Mouse (Mus musculus): ENCODE measurements around the gene Mcm2. TPM values are rescaled to one million over a fixed set of nuclear protein-coding genes. Genes with fewer than 3 reads are reported as not detected.

Gene Mcm2
- polyA plus RNA-seq, 1 experiment from 2014 or later: 200 TPM

DNA sequence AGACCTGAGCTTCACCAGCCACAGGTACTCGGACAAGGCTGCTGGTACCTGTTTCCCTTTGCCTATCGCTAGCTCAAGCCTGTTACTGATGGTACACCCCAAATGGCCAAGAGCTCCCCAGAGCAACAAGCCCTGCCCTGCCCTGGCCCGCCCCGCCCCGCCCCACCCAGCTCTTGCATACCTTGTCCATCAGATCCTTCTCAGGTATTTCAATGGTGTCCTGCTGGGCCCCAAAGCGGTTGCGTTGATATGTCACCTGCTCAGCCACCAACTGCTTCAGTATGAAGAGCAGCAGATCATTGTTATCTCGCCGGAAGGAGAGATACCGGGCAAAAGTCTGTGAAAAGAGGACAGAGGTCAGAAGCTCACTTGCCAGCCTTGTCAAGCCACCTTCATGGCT is 14.4 kb downstream of the Mcm2 start:
- Histone ChIP-seq H3K9me3 (no peaks in the 10 kb centered on the region), H3K4me2 (no peak overlapping the region), H3K27me3 (no peaks in the 10 kb centered on the region), H3K36me3 (replicated peaks) (peaks cover 82% of the 10 kb centered on the region), H3K4me1 (peaks cover 20% of the 10 kb centered on the region), H3K27ac (no peak overlapping the region), H3K4me3 (replicated peaks) (no peak overlapping the region), H3K9ac (no peak overlapping the region)
- ATAC-seq (ENCODE audit: low FRiP score): no peak
- 96% methylated on average over 10 of the region's 10 CpGs for WGBS

DNA sequence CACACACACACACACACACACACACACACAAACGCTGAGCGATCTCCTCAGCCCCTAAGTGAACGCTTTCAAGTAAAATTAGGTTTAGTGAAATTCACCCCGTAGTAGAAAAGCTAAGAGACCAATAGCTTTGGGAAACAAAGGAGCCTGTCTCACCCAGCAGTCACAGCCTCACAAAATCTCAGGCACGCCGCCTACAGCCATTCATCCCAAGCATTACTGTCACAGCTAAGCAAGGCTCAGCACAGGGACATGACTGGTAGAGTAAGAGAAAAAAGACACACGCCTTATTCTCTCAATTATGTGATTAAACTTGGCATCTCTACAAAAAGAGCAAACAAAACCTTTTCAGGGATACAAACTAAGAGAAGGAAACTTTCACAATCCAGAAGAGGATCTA is 17.2 kb downstream of the Mcm2 start:
- Histone ChIP-seq H3K9me3 (no peaks in the 10 kb centered on the region), H3K36me3 (replicated peaks) (peaks cover 54% of the 10 kb centered on the region), H3K27ac (peak overlapping the region; percentile 65), H3K27me3 (no peaks in the 10 kb centered on the region), H3K4me1 (peaks cover 13% of the 10 kb centered on the region), H3K9ac (no peak overlapping the region), H3K4me3 (replicated peaks) (no peak overlapping the region), H3K4me2 (no peak overlapping the region)
- 64% methylated on average over 7 of the region's 7 CpGs for WGBS
- ATAC-seq (ENCODE audit: low FRiP score): peak; percentile 55; the same call in 1 of the 2 replicates

DNA sequence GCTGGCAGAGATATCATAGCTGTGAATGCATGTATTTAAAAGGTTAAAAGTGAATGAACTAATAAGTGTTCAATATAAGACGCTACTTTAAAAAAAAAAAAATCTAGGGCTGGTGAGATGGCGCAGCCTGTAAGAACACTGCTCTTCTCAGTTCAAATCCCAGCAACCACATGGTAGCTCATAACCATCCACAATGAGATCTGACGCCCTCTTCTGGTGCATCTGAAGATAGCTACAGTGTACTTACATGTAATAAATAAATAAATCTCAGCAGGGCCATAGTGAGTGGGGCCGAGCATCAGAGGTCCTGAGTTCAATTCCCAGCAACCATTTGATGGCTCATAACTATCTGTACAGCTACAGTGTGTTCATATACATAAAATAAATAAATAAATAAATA is 19.1 kb downstream of the Mcm2 start:
- no peak overlapping the region for H3K27ac ChIP-seq
- 67% methylated on average over 4 of the region's 4 CpGs for WGBS

GRCm38 (mm10) chr6:88874868-88875508 is 23.6 kb downstream of the Mcm2 start, which contains the start of gene Podxl2:
Podxl2 (minus strand) TSS chr6:88875044.
- Histone ChIP-seq H3K27me3 (peaks cover 11% of the 10 kb centered on the region), H3K4me3 (replicated peaks) (peak within 1 kb of the TSS; percentile 92), H3K4me2 (peak within 1 kb of the TSS; percentile 92), H3K9me3 (0 out of 2 replicates have a peak, but pooled peaks cover 4% of the 10 kb centered on the region), H3K27ac (peak within 1 kb of the TSS; percentile 88), H3K4me1 (peaks cover 43% of the 10 kb centered on the region), H3K9ac (peak within 1 kb of the TSS; percentile 96), H3K36me3 (replicated peaks) (no peaks in the 10 kb centered on the region)
- 4% methylated on average over 54 of the region's 63 CpGs for WGBS
- peak; percentile 79 for ATAC-seq (ENCODE audit: low FRiP score)

More for the DNA sequence above, 19.1 kb downstream of the Mcm2 start:
- no peak overlapping the region for H3K9ac ChIP-seq
- H3K9me3 ChIP-seq: 0 out of 2 replicates have a peak, but pooled peaks cover 4% of the 10 kb centered on the region
- H3K4me1 ChIP-seq: peaks cover 15% of the 10 kb centered on the region
- peaks cover 11% of the 10 kb centered on the region for H3K27me3 ChIP-seq
- H3K4me2 ChIP-seq: no peak overlapping the region
- no peak overlapping the region for H3K4me3 ChIP-seq (replicated peaks)
- no peak for ATAC-seq (ENCODE audit: low FRiP score)
- peaks cover 35% of the 10 kb centered on the region for H3K36me3 ChIP-seq (replicated peaks)

DNA sequence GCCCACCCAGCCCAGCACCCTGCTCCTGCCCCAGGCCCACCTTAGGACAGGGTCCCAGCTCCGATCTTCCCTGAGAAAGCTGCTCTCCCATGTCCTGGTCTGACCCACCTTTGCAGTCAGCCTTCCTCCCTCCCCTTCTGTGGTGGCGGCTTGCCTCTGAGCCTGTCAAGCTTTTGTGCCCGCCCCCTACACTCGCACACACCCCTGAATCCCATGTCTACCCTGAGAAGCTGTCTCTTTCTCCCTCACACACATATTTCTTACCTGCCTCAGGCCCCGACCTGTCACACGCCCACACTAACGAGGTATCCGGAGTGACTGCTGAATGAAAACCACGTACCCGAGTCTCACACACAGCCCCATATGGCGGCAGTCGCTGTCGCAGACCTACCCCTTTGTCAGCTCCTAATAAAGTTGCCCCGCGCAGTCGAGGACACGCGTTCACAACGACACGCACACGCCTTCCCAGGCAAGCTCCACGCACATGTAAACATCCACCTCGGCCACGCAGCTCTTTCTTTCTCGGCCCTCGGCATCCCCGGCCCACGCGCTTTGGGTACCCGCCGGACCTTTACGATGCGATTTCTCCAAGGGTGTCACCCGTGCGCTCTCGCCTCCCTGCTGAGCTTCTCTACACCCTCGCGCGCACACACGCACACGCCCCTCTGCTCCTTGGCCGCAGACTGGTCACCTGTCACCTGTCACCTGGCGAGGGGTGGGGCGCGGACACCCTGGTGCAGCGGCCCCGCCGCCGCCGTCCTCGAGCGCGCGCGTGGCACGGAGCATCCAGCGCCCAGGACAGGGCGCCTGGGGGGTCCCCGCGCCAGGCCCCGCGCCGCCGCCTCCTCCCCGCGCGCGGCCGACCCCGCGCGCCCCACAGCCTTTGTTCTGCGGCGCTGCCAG is 24.4 kb downstream of the Mcm2 start:
- H3K4me3 ChIP-seq (replicated peaks): peak overlapping the region; percentile 92
- WGBS: 2% methylated on average over 57 of the region's 74 CpGs
- peak; percentile 67 for ATAC-seq (ENCODE audit: low FRiP score)
- peak overlapping the region; percentile 88 for H3K27ac ChIP-seq
- peaks cover 49% of the 10 kb centered on the region for H3K4me1 ChIP-seq
- H3K4me2 ChIP-seq: peak overlapping the region; percentile 92
- H3K9ac ChIP-seq: peak overlapping the region; percentile 96
- no peaks in the 10 kb centered on the region for H3K36me3 ChIP-seq (replicated peaks)
- H3K27me3 ChIP-seq: peaks cover 11% of the 10 kb centered on the region
- 0 out of 2 replicates have a peak, but pooled peaks cover 4% of the 10 kb centered on the region for H3K9me3 ChIP-seq

DNA sequence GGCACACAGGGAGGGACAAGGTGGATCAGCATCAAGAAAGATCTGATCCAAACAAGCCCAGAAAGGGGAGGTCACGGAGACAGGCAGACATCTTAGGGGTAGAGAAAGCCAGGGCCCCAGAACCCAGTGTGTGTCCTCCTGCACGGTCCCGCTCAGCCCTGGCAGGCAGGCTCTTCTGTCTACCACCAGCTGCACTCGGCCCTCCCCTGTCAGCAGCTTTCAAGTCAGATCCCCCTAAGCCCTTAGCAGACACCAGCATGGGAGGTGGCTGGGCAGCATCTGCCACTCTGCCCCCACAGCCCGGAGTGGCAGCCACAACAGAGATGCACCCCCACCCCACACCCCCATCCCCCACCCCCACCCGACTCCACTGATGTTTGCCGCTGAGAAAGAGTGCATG is 25.8 kb downstream of the Mcm2 start:
- H3K4me3 ChIP-seq (replicated peaks): peak overlapping the region; percentile 92
- H3K36me3 ChIP-seq (replicated peaks): 0 out of 2 replicates have a peak, but pooled peaks cover 3% of the 10 kb centered on the region
- 0 out of 2 replicates have a peak, but pooled peaks cover 4% of the 10 kb centered on the region for H3K9me3 ChIP-seq
- H3K4me1 ChIP-seq: peaks cover 49% of the 10 kb centered on the region
- 21% methylated on average over 7 of the region's 7 CpGs for WGBS
- peak overlapping the region; percentile 92 for H3K4me2 ChIP-seq
- peak overlapping the region; percentile 88 for H3K27ac ChIP-seq
- peak overlapping the region; percentile 96 for H3K9ac ChIP-seq
- ATAC-seq (ENCODE audit: low FRiP score): peak; percentile 52
- peaks cover 11% of the 10 kb centered on the region for H3K27me3 ChIP-seq

GRCm38 (mm10) chr6:88871546-88871945 is 27.0 kb downstream of the Mcm2 start:
- Histone ChIP-seq H3K4me1 (peaks cover 49% of the 10 kb centered on the region), H3K9ac (no peak overlapping the region), H3K9me3 (0 out of 2 replicates have a peak, but pooled peaks cover 4% of the 10 kb centered on the region), H3K4me2 (peak overlapping the region; percentile 92), H3K36me3 (replicated peaks) (0 out of 2 replicates have a peak, but pooled peaks cover 3% of the 10 kb centered on the region), H3K27ac (peak overlapping the region; percentile 88), H3K4me3 (replicated peaks) (no peak overlapping the region), H3K27me3 (peaks cover 11% of the 10 kb centered on the region)
- WGBS: 26% methylated on average over 8 of the region's 8 CpGs
- ATAC-seq (ENCODE audit: low FRiP score): peak; percentile 15; the same call in 1 of the 2 replicates

DNA sequence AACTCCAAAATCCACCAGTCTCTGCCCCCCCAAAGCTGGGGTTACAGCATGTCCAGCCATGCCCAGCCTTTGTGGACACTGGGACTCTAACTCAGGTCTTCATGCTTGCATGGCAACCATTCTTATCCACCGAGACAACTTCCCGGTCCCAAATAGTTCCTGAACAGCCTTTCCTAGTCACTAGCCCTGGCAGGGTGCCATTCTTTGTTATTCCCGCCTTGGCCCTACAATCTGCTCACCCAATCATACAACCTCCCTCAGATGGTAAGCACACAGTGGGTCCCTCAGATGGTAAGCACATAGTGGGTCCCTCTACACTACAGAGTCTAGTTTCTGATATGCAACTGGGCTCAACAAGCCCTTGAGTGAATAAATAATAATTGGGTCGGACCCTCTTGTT is 28.0 kb downstream of the Mcm2 start:
- H3K36me3 ChIP-seq (replicated peaks): 0 out of 2 replicates have a peak, but pooled peaks cover 3% of the 10 kb centered on the region
- no peak overlapping the region for H3K9ac ChIP-seq
- 51% methylated on average over 4 of the region's 4 CpGs for WGBS
- H3K4me1 ChIP-seq: peaks cover 49% of the 10 kb centered on the region
- H3K4me3 ChIP-seq (replicated peaks): no peak overlapping the region
- ATAC-seq (ENCODE audit: low FRiP score): no peak
- 0 out of 2 replicates have a peak, but pooled peaks cover 3% of the 10 kb centered on the region for H3K9me3 ChIP-seq
- no peak overlapping the region; the same call in 1 of the 2 replicates for H3K4me2 ChIP-seq
- H3K27ac ChIP-seq: peak overlapping the region; percentile 88
- peaks cover 6% of the 10 kb centered on the region for H3K27me3 ChIP-seq

DNA sequence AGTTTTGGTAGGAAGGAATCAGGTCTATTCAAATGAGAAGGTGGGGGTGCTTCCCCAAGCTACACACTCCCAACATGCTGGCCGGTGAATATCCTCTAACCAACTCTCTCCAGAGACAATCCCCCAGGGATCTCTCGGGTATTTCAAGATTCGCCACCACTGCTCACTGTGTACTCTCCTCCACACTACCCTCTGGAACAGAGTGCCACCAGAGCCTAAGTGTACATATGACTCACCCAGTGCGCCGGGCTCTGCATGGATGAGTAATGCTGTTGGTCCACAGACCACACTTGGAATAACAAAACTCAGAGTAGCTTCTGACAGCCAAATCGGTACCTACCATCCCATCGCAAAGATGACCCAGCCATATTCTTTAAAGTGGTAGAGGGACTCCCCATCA is 29.1 kb downstream of the Mcm2 start:
- ATAC-seq (ENCODE audit: low FRiP score): no peak
- Histone ChIP-seq H3K27ac (no peak overlapping the region), H3K9me3 (no peaks in the 10 kb centered on the region), H3K4me1 (peaks cover 47% of the 10 kb centered on the region), H3K36me3 (replicated peaks) (peaks cover 9% of the 10 kb centered on the region), H3K4me3 (replicated peaks) (no peak overlapping the region), H3K4me2 (no peak overlapping the region), H3K9ac (no peak overlapping the region), H3K27me3 (no peaks in the 10 kb centered on the region)
- 93% methylated on average over 7 of the region's 7 CpGs for WGBS

- H3K4me2 ChIP-seq: no peak overlapping the region
- H3K9me3 ChIP-seq: no peaks in the 10 kb centered on the region
- H3K27me3 ChIP-seq: no peaks in the 10 kb centered on the region
- 85% methylated on average over 7 of the region's 7 CpGs for WGBS
- no peak overlapping the region for H3K27ac ChIP-seq
- peaks cover 42% of the 10 kb centered on the region for H3K36me3 ChIP-seq (replicated peaks)
- no peak overlapping the region for H3K4me3 ChIP-seq (replicated peaks)
- ATAC-seq (ENCODE audit: low FRiP score): no peak
- H3K4me1 ChIP-seq: peaks cover 14% of the 10 kb centered on the region
- H3K9ac ChIP-seq: no peak overlapping the region
Measured at GRCm38 (mm10) chr6:88865704-88866103, 32.9 kb downstream of the Mcm2 start.

GRCm38 (mm10) chr6:88860914-88861313 is 37.7 kb downstream of the Mcm2 start:
- no peak overlapping the region for H3K4me2 ChIP-seq
- H3K9me3 ChIP-seq: no peaks in the 10 kb centered on the region
- 23% methylated on average over 2 of the region's 2 CpGs for WGBS
- no peak; the same call in 1 of the 2 replicates for ATAC-seq (ENCODE audit: low FRiP score)
- peaks cover 74% of the 10 kb centered on the region for H3K36me3 ChIP-seq (replicated peaks)
- no peak overlapping the region for H3K4me3 ChIP-seq (replicated peaks)
- H3K27me3 ChIP-seq: no peaks in the 10 kb centered on the region
- no peak overlapping the region for H3K27ac ChIP-seq
- H3K4me1 ChIP-seq: no peaks in the 10 kb centered on the region
- no peak overlapping the region for H3K9ac ChIP-seq

GRCm38 (mm10) chr6:88858341-88858740 is 40.2 kb downstream of the Mcm2 start:
- WGBS: 74% methylated on average over 7 of the region's 7 CpGs
- Histone ChIP-seq H3K36me3 (replicated peaks) (peaks cover 65% of the 10 kb centered on the region), H3K4me1 (no peaks in the 10 kb centered on the region), H3K9me3 (no peaks in the 10 kb centered on the region), H3K4me3 (replicated peaks) (no peak overlapping the region), H3K27ac (no peak overlapping the region), H3K4me2 (no peak overlapping the region), H3K27me3 (no peaks in the 10 kb centered on the region), H3K9ac (no peak overlapping the region)
- ATAC-seq (ENCODE audit: low FRiP score): no peak

All from forebrain, embryonic 12.5 days (tissue).